Mouse (Mus musculus) liver, embryonic 12.5 days (tissue): ENCODE results near the gene Cfap58. TPM values are rescaled to one million over a fixed set of nuclear protein-coding genes. Genes with fewer than 3 reads are reported as not detected.

Experiments
- ATAC-seq: fragments of 200-750 bp; cut with Nextera tagmentation; 2 replicates; pipeline ENCODE4 v1.8.0; 2017; ENCODE audit warnings: moderate number of reproducible peaks, mild to moderate bottlenecking, moderate library complexity
- H3K27ac ChIP-seq: fragments of 300-500 bp; sonication (generic); 2 replicates; pipeline ENCODE4 v1.5.1; 2016; ENCODE audit warnings: mild to moderate bottlenecking
- H3K27me3 ChIP-seq: fragments of 300-500 bp; sonication (generic); replicated peaks from 2 replicates; pipeline ENCODE4 v1.6.1; 2016; ENCODE audit warnings: mild to moderate bottlenecking, moderate library complexity
- H3K36me3 ChIP-seq: fragments of 300-500 bp; sonication (generic); 2 replicates; pipeline ENCODE4 v1.6.1; 2016; ENCODE audit warnings: mild to moderate bottlenecking, moderate library complexity
- H3K4me1 ChIP-seq: fragments of 300-500 bp; sonication (generic); 2 replicates; pipeline ENCODE4 v1.6.1; 2016
- H3K4me2 ChIP-seq: fragments of 300-500 bp; sonication (generic); 2 replicates; pipeline ENCODE4 v1.6.1; 2016; ENCODE audit warnings: mild to moderate bottlenecking, moderate library complexity
- H3K4me3 ChIP-seq: fragments of 300-500 bp; sonication (generic); 2 replicates; pipeline ENCODE4 v1.5.1; 2016; ENCODE audit warnings: mild to moderate bottlenecking, moderate library complexity
- H3K9ac ChIP-seq: fragments of 300-500 bp; sonication (generic); 2 replicates; pipeline ENCODE4 v1.6.1; 2016; ENCODE audit warnings: mild to moderate bottlenecking, moderate library complexity
- H3K9me3 ChIP-seq: fragments of 300-500 bp; sonication (generic); replicated peaks from 2 replicates; pipeline ENCODE4 v1.6.1; 2016; ENCODE audit warnings: mild to moderate bottlenecking, moderate library complexity
- WGBS: fragments of 180-500 bp; shearing (Covaris S2); methylation state at CpG from one replicate; pipeline ENCODE4 v1.1.7; 2016; ENCODE audit not compliant: insufficient replicate concordance; 5-methylcytosine and 5-hydroxymethylcytosine counted together
- polyA plus RNA-seq: library from polyadenylated mRNA; unstranded; fragments of >200 nt; fragmentation: Nextera tagmentation; extraction: Ambion mirVana; gene quantifications from 2 replicates; pipeline ENCODE4 v1.2.1, GENCODE M21; 2016

Gene Cfap58
- polyA plus RNA-seq, 1 experiment from 2014 or later = not detected

DNA sequence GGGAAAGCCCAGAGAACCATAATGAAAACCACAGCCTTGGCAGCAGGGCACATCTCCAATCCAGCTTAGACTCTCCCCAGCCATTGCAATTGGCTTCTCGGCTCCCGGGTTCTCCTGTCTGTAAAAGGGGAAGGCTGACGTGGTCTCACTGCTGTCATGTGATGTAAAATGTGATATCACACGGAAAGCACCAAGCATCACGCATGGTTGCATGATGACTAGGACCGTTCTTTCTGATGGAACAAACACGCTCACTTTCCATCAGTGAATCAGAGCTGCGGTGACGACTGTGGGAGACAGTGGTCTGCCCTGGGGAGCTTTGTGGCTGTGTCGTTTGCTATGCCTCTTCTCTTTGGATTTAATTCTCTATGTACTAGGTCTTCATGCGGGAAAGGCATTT is 50.5 kb downstream of the Cfap58 start:
- H3K4me3 ChIP-seq = no peak overlapping the region
- H3K4me1 ChIP-seq = no peaks in the 10 kb centered on the region
- H3K27me3 ChIP-seq = no peaks in the 10 kb centered on the region
- no peak overlapping the region for H3K27ac ChIP-seq
- no peak overlapping the region for H3K4me2 ChIP-seq
- H3K9ac ChIP-seq = no peak overlapping the region
- no peaks in the 10 kb centered on the region for H3K9me3 ChIP-seq
- no peak for ATAC-seq
- no peaks in the 10 kb centered on the region for H3K36me3 ChIP-seq
- 69% methylated on average over 11 of the region's 11 CpGs for WGBS

DNA sequence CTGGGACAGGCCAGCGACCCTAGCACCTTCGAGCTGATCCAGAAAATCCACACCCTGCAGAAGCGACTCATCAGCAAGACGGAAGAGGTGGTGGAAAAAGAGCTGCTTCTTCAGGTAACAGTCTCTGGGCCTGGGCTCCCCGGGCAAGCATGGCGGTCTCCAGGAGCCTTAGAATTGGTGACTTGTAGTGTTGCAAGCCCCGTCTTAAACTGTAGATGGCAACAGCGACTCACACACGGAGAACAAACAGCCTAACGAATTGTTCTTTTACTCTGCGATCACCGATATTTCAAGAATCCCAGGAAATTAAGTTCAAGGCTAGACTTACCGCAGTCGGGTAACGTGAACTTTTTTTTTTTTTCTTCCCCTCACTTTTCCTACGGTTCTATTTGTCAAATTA is 51.0 kb downstream of the Cfap58 start:
- Histone ChIP-seq H3K9ac (no peak overlapping the region), H3K36me3 (no peaks in the 10 kb centered on the region), H3K27me3 (no peaks in the 10 kb centered on the region), H3K4me2 (no peak overlapping the region), H3K27ac (no peak overlapping the region), H3K4me1 (no peaks in the 10 kb centered on the region), H3K4me3 (no peak overlapping the region), H3K9me3 (no peaks in the 10 kb centered on the region)
- ATAC-seq = no peak
- WGBS = 30% methylated on average over 16 of the region's 16 CpGs

DNA sequence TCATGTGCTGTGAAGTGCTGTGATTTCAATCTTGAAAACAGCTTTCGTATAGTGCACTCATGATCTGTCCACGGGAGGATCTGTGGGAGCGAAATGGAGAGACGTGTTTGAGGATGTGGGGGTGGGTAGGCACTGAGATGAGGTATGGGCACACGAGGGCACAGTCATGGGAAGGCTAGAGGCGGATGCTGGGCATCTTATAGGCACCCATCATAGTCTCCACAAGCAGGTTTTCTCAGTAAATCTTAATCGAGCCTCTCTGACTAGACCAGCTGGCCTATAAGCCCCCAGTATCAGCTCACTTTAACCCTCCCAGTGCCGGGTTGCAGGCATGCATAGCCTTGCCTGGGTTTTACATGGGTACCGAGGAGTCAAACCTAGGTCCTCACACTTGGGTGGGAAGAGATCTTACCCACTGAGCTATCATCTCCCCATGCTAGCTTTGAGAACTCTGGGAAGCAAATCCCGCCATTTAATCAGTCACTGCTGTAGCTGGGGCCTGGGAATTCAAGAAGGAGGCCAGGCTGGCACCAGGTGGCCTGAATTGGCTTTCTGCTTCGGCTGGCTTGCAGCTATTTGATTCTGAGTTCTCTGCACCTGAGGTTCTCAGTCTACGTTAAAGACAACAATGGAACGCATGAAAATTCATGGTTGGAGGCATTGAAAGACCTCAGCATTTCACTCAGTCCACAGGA is 51.6 kb downstream of the Cfap58 start:
- H3K4me3 ChIP-seq = no peak overlapping the region
- WGBS = 58% methylated on average over 13 of the region's 13 CpGs
- no peak overlapping the region for H3K9ac ChIP-seq
- no peak for ATAC-seq
- H3K4me1 ChIP-seq = no peaks in the 10 kb centered on the region
- H3K36me3 ChIP-seq = no peaks in the 10 kb centered on the region
- no peaks in the 10 kb centered on the region for H3K9me3 ChIP-seq
- no peaks in the 10 kb centered on the region for H3K27me3 ChIP-seq
- no peak overlapping the region for H3K27ac ChIP-seq
- no peak overlapping the region for H3K4me2 ChIP-seq

DNA sequence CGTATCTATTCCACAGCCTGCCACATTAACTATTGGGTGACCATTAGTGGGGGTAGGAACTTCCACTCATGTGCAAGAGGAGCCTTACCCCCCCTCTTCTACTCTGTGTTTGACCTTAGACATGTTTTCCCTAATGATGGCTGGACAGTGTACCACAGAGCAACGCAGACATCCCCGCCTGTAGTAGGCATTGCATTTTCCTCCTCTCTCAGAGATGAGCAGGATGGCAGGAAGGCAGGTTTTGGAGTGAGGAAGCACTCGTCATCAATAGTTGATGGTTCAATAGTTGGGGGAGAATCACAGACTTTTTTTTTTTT is 52.1 kb downstream of the Cfap58 start:
- Histone ChIP-seq H3K4me1 (no peaks in the 10 kb centered on the region), H3K4me2 (no peak overlapping the region), H3K9ac (no peak overlapping the region), H3K4me3 (no peak overlapping the region), H3K36me3 (no peaks in the 10 kb centered on the region), H3K27ac (no peak overlapping the region), H3K9me3 (no peaks in the 10 kb centered on the region), H3K27me3 (no peaks in the 10 kb centered on the region)
- ATAC-seq = no peak
- 68% methylated on average over 4 of the region's 4 CpGs for WGBS

DNA sequence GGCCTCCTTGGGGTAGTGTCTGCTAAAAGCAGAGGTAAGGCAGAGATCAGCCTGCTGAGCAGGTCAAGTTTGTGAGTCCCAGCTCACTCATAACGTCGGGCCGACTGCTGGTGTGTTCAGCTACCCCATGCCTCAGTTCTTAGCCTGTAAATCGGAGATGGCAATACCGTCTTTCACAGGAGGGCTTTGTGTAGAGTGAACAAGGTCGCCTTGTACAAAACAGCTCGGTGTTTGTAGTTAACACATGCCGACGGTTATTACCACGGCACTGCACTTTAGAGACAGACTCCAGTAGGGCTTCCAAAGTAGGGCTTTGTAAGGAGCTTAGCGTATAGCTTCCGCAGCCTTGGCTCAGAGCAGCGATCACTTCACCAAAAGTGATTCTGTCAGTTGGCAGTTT is 63.8 kb downstream of the Cfap58 start:
- Histone ChIP-seq H3K4me3 (no peak overlapping the region), H3K9ac (no peak overlapping the region), H3K4me1 (no peaks in the 10 kb centered on the region), H3K36me3 (no peaks in the 10 kb centered on the region), H3K27ac (no peak overlapping the region), H3K4me2 (no peak overlapping the region), H3K27me3 (no peaks in the 10 kb centered on the region), H3K9me3 (no peaks in the 10 kb centered on the region)
- ATAC-seq = no peak
- 84% methylated on average over 13 of the region's 13 CpGs for WGBS

DNA sequence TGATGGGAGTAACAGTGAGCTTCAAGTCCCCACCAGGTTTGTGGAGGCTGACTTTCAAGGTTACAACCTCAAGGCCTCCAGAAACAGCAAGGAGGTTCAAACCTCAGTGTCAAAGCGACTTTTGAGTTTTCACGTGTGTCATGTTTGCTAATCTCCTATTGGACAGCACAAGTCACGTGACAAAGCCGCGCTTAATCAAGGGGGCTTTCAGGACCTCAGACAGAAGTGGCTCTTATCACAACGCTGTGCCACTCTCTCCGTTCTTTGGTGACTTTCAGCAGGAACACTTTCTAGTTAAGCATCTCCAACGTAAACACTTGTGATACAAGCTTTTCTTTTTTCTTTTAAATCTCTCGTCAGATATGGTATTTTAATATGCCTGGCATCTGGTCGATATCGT is 64.3 kb downstream of the Cfap58 start:
- no peak for ATAC-seq
- Histone ChIP-seq H3K4me1 (no peaks in the 10 kb centered on the region), H3K36me3 (no peaks in the 10 kb centered on the region), H3K9ac (no peak overlapping the region), H3K27me3 (no peaks in the 10 kb centered on the region), H3K9me3 (no peaks in the 10 kb centered on the region), H3K4me3 (no peak overlapping the region), H3K4me2 (no peak overlapping the region), H3K27ac (no peak overlapping the region)
- 72% methylated on average over 11 of the region's 11 CpGs for WGBS

DNA sequence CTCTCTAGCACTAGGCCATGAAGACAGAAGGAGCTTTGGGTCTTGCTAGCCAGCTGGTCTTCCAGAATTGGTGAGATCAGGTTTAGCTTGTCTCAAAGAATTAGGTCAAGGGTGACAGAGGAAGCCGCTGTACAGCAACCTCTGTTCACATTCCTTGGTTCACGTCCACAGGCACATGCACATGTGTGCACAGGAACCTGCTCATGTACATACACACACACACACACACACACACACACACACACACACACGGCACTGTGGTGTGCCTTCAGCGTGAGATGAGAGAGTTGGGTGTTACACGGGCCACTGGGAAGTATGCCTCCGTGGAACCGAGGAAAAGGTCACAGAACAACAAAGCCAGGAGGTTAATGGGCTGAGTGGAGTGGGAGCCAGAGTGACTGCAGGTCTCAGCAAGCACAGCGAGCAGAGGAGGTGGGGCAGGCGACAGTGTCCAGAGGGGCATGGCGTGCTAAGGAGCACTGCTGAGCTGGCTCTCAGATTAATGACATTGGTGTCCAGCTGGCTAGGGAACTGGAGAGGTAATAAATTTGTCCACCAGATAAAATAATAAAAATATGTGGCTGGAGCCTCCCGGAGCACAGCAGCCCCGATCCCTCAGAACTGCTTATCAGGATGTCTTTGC is 71.4 kb downstream of the Cfap58 start:
- ATAC-seq = no peak
- Histone ChIP-seq H3K4me2 (no peak overlapping the region), H3K36me3 (no peaks in the 10 kb centered on the region), H3K4me3 (no peak overlapping the region), H3K9me3 (no peaks in the 10 kb centered on the region), H3K27ac (no peak overlapping the region), H3K27me3 (no peaks in the 10 kb centered on the region), H3K4me1 (no peaks in the 10 kb centered on the region), H3K9ac (no peak overlapping the region)
- 67% methylated on average over 12 of the region's 12 CpGs for WGBS

DNA sequence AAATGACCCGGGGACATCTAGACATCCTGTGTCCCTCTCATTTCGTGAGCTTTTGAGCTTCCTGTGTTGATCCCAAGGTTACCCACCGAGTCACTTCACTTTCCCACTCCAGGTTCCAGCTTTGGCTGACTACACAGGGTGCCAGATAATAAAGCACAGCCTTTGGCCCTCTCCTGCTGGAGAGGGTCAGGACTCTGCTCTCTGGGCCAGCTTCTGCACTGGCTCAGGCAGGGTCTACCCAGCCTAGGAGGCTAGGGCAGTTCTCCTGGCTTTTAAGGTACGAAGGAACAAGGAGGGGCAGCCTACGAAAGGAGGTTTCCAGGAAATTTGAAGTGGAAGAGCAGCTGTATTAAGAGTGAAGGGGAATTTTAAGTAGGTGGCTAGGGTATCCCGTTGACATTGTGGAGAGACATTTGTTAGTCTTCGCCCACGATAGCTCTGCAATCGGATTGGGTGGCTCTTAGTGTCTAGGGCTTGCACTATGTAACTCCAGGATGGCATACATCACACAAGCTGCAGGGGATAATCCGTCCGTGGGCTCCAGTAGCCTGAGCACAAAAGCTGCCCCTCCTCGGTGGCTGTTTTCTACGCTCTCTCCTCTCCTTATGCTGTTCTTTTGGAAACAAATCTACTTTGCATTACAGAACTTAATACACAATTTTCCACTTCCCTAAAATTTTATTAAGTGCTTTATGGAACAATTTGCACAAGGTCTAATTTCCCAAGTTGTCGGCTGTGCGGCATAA is 72.3 kb downstream of the Cfap58 start:
- H3K9ac ChIP-seq = no peak overlapping the region

DNA sequence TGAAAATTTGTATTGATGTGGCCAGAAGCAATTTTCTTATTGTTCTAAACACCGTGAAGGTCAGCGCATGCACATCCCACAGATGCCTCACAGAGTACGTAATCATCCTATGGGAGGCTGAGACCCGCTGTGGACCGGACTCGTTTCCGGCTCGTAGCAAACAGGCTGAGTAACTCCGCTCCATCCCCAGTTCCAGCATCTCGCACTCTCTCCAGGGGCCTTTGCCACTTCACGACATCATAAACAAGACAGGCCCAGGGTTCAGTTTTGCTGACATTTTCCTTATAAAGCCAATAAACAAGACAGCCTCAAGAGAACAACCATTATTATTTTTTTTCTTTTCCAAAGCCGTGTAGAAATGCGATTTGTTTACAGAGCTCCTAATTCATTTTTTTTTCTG is 82.6 kb downstream of the Cfap58 start:
- WGBS = 70% methylated on average over 13 of the region's 13 CpGs
- H3K4me1 ChIP-seq = no peaks in the 10 kb centered on the region
- no peak for ATAC-seq

More for the DNA sequence above, 72.3 kb downstream of the Cfap58 start:
- 70% methylated on average over 15 of the region's 15 CpGs for WGBS
- no peaks in the 10 kb centered on the region for H3K9me3 ChIP-seq
- no peaks in the 10 kb centered on the region for H3K4me1 ChIP-seq
- no peak overlapping the region for H3K27ac ChIP-seq
- no peak overlapping the region for H3K4me2 ChIP-seq
- no peak overlapping the region for H3K4me3 ChIP-seq
- no peak for ATAC-seq
- H3K27me3 ChIP-seq = no peaks in the 10 kb centered on the region
- H3K36me3 ChIP-seq = no peaks in the 10 kb centered on the region

DNA sequence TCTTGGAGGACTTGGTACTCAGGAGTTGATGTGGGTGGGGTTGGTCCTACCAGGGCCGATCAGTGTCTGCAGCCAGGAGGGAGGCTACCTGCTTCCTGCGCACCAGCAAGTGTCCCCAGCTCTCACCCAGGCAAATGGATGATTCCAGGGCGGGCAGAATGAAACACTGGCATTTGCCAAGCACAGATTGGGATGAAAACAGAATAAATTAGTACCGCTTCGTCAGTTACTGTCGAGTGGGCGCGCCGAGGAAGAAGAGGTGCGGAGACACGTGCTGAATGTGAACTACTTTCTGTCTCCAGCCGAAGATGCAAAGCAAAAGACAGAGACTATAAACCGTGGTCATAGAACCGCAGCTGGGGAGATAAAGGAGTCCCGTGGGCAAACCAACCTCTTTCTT is 84.0 kb downstream of the Cfap58 start:
- Histone ChIP-seq H3K27ac (no peak overlapping the region), H3K27me3 (no peaks in the 10 kb centered on the region), H3K4me3 (no peak overlapping the region), H3K36me3 (no peaks in the 10 kb centered on the region), H3K4me2 (no peak overlapping the region), H3K4me1 (no peaks in the 10 kb centered on the region), H3K9me3 (no peaks in the 10 kb centered on the region), H3K9ac (no peak overlapping the region)
- WGBS = 62% methylated on average over 15 of the region's 15 CpGs
- no peak for ATAC-seq

More for the DNA sequence above, 82.6 kb downstream of the Cfap58 start:
- Histone ChIP-seq H3K27me3 (no peaks in the 10 kb centered on the region), H3K9me3 (no peaks in the 10 kb centered on the region), H3K4me2 (no peak overlapping the region), H3K27ac (no peak overlapping the region), H3K36me3 (no peaks in the 10 kb centered on the region), H3K4me3 (no peak overlapping the region), H3K9ac (no peak overlapping the region)

DNA sequence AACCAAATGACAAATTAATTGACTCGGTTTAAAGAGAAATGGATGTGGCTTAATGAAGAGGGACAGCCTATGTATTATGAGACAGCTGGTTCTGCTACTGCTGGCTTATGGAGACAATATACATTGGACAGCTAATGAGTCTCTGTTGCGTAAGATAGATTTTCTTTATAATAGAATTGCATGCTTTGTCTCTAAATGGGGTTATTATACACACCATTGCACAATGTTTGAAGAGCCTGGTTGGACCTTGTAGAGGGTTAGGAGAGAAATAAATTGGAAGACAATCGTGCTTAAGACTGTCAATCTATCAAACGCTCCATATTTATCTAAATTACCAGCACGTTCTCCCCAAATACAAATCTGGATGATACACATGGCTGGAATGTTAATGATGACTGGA is 85.3 kb downstream of the Cfap58 start:
- H3K27ac ChIP-seq = no peak overlapping the region
- H3K27me3 ChIP-seq = no peaks in the 10 kb centered on the region
- 76% methylated on average over 5 of the region's 5 CpGs for WGBS
- H3K9me3 ChIP-seq = no peaks in the 10 kb centered on the region
- H3K36me3 ChIP-seq = no peaks in the 10 kb centered on the region
- no peak overlapping the region for H3K9ac ChIP-seq
- no peak overlapping the region for H3K4me3 ChIP-seq
- no peak overlapping the region for H3K4me2 ChIP-seq
- H3K4me1 ChIP-seq = no peaks in the 10 kb centered on the region
- ATAC-seq = no peak

DNA sequence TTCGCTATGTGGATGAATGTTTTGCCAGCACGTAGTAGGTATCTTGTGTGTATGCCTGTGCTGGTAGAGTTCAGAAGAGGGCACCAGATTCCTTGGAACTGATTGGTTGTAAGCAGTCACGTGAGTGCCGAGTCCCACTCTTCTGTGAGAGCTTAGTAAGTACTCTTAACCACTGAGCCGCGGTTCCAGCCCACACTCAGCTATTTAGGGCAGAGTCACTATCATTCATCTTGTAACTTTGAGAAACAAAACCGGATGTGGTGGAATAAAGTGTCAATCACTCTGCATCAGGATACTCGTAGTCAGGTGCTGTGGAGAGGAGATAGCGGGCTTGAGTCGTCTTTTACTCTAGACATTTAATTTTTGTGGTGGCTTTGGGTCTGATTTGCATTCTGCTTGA is 86.3 kb downstream of the Cfap58 start:
- ATAC-seq = no peak
- Histone ChIP-seq H3K27me3 (no peaks in the 10 kb centered on the region), H3K9me3 (no peaks in the 10 kb centered on the region), H3K27ac (no peak overlapping the region), H3K36me3 (no peaks in the 10 kb centered on the region), H3K4me1 (no peaks in the 10 kb centered on the region), H3K9ac (no peak overlapping the region), H3K4me2 (no peak overlapping the region), H3K4me3 (no peak overlapping the region)
- WGBS = 33% methylated on average over 10 of the region's 10 CpGs
